Mouse (Mus musculus) adrenal gland, postnatal 4 days (tissue): Measurements from ENCODE around the gene Chp2. TPM values are rescaled to one million over a fixed set of nuclear protein-coding genes. Genes with fewer than 3 reads are reported as not detected.
"Not testable (repeated sequence)": the region's sequence is repeated elsewhere in the genome, so short reads cannot be mapped to it uniquely, and the experiment has no call there.

Experiments
- DNase-seq, 2 experiments: peaks; one replicate each; pipeline ENCODE4 v3.0.0; 2021 to 2022; ENCODE audit warnings: low spot score in 2 of 2, mixed read lengths in 2 of 2
- total RNA-seq, 2 experiments: library from RNA; stranded (reverse); gene quantifications; 2 replicates each; pipeline ENCODE4 v1.2.3; 2021

The Chp2 gene
- total RNA-seq, 2 experiments from 2014 or later, result 2.5 to 4.9 TPM

- no peak for DNase-seq
Measured at GRCm38 (mm10) chr7:122240413-122241119, 21.3 kb downstream of the Chp2 start.

- DNase-seq, result no peak
Measured at GRCm38 (mm10) chr7:122242260-122242659, 23.0 kb downstream of the Chp2 start.

- not testable (repeated sequence) for DNase-seq
Measured at GRCm38 (mm10) chr7:122242744-122243143, 23.4 kb downstream of the Chp2 start.

- no peak for DNase-seq
Measured at GRCm38 (mm10) chr7:122244166-122244565, 24.9 kb downstream of the Chp2 start.

- no peak for DNase-seq
Measured at GRCm38 (mm10) chr7:122244584-122244983, 25.3 kb downstream of the Chp2 start.

- no peak for DNase-seq
Measured at GRCm38 (mm10) chr7:122245976-122246375, 26.7 kb downstream of the Chp2 start.

- DNase-seq, result no peak
Measured at GRCm38 (mm10) chr7:122247254-122247864, 28.1 kb downstream of the Chp2 start.

- DNase-seq, result no peak
Measured at GRCm38 (mm10) chr7:122249321-122249821, 30.1 kb downstream of the Chp2 start.

- DNase-seq, result peak; percentile 27 to 53
Measured at GRCm38 (mm10) chr7:122251197-122252011, 32.1 kb downstream of the Chp2 start.

GRCm38 (mm10) chr7:122256722-122257121, 37.4 kb downstream of the Chp2 start:
- DNase-seq, result no peak

- DNase-seq, result no peak
Measured at GRCm38 (mm10) chr7:122258521-122258920, 39.2 kb downstream of the Chp2 start.

- DNase-seq, result no peak
Measured at GRCm38 (mm10) chr7:122260055-122260602, 40.8 kb downstream of the Chp2 start.

GRCm38 (mm10) chr7:122268983-122269486, 49.7 kb downstream of the Chp2 start:
- DNase-seq, result no peak

GRCm38 (mm10) chr7:122272334-122272733, 53.0 kb downstream of the Chp2 start:
- no peak for DNase-seq

Other genes with a start within 250 kb of the Chp2 start
- 10 to 100 TPM; 31.1 to 32.6 TPM for gene Cog7, start 237.8 kb upstream of the Chp2 start, total RNA-seq
- gene Gga2, start 198.3 kb upstream of the Chp2 start, total RNA-seq, result 10 to 100 TPM; 34.2 to 43.2 TPM
- gene Ubfd1, start 152.3 kb upstream of the Chp2 start, total RNA-seq, result 10 to 100 TPM; 51.0 to 53.7 TPM
- 10 to 100 TPM; 20.5 to 20.8 TPM for gene Ears2, start 152.2 kb upstream of the Chp2 start, total RNA-seq
- gene Ndufab1, start 117.6 kb upstream of the Chp2 start, total RNA-seq, result 100 to 1,000 TPM; 367 to 408 TPM
- gene Palb2, start 86.5 kb upstream of the Chp2 start, total RNA-seq, result 1 to 10 TPM; 7.1 to 8.1 TPM
- gene Dctn5, start 86.5 kb upstream of the Chp2 start, total RNA-seq, result 10 to 100 TPM; 70.7 to 72.0 TPM
- gene Plk1, start 60.1 kb upstream of the Chp2 start, total RNA-seq, result 10 to 100 TPM; 25.3 to 27.3 TPM
- gene Ern2, start 33.3 kb upstream of the Chp2 start, total RNA-seq, result under 1 TPM in 1 of 2 experiments, not detected in 1; 0.22 TPM
- 10 to 100 TPM; 20.8 to 22.0 TPM for gene Prkcb, start 69.3 kb downstream of the Chp2 start, total RNA-seq